Mouse (Mus musculus) gastrocnemius, postnatal 4 days (tissue): ENCODE results near the gene Gadd45a. TPM values are rescaled to one million over a fixed set of nuclear protein-coding genes. Genes with fewer than 3 reads are reported as not detected.
"Not testable (repeated sequence)": the region's sequence is repeated elsewhere in the genome, so short reads cannot be mapped to it uniquely, and the experiment has no call there.

Source experiments
- DNase-seq, 2 experiments: peaks; one replicate each; pipeline ENCODE4 v3.0.0; 2021 to 2022; ENCODE audit warnings: low spot score in 2 of 2, mixed read lengths in 2 of 2
- total RNA-seq, 2 experiments: library from RNA; stranded (reverse); gene quantifications; 2 replicates each; pipeline ENCODE4 v1.2.3; 2021

The Gadd45a gene
- total RNA-seq, 2 experiments from 2014 or later = 31.5 to 35.5 TPM

GRCm38 (mm10) chr6:67019001-67019400 is 18.3 kb downstream of the Gadd45a start:
- DNase-seq = not testable (repeated sequence)

GRCm38 (mm10) chr6:67018365-67018764 is 18.9 kb downstream of the Gadd45a start:
- no peak for DNase-seq

- no peak for DNase-seq
Measured at GRCm38 (mm10) chr6:67016520-67017111, 20.6 kb downstream of the Gadd45a start.

GRCm38 (mm10) chr6:67015739-67016519 is 21.3 kb downstream of the Gadd45a start:
- peak in 1 of 2 experiments; percentile 33 for DNase-seq

- DNase-seq = no peak
Measured at GRCm38 (mm10) chr6:67014679-67015075, 22.6 kb downstream of the Gadd45a start.

DNA sequence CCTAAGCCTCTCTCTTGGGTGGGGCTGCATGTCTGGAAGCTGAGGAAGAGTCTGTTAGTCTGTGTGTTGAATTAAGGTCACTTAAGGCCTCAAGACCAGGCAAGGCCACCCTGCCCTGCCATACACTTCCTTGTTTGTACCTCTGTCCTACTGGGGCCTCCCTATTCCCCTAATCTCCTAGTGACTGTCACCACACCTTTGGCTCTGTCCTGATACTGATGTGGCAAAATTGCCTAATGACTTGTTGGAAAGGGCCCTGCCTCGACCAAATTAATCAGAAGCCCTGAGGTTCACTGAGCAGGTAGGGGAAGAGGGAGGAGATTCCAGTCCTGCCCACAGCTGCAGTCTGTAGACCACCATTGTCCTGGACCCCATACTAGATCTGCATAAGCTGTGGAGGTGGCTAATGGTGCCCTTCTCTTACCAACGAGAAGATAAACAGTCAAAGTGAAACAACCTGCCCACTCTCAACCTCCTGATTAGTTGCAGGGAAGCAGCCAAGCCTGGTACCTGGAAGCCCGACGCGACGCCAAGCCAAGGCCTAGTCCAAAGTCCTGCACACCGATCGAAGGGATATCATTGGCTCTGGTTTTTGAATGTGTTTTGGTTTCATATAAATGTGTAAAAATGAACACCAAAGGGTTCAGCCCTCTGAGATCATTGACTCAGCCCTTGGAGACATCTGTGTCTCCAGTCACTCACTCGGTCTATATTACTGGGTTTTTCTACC is 23.1 kb downstream of the Gadd45a start:
- DNase-seq = no peak

GRCm38 (mm10) chr6:67013293-67013948 is 23.8 kb downstream of the Gadd45a start:
- no peak for DNase-seq

- DNase-seq = no peak
Measured at GRCm38 (mm10) chr6:67011217-67011518, 26.1 kb downstream of the Gadd45a start.

DNA sequence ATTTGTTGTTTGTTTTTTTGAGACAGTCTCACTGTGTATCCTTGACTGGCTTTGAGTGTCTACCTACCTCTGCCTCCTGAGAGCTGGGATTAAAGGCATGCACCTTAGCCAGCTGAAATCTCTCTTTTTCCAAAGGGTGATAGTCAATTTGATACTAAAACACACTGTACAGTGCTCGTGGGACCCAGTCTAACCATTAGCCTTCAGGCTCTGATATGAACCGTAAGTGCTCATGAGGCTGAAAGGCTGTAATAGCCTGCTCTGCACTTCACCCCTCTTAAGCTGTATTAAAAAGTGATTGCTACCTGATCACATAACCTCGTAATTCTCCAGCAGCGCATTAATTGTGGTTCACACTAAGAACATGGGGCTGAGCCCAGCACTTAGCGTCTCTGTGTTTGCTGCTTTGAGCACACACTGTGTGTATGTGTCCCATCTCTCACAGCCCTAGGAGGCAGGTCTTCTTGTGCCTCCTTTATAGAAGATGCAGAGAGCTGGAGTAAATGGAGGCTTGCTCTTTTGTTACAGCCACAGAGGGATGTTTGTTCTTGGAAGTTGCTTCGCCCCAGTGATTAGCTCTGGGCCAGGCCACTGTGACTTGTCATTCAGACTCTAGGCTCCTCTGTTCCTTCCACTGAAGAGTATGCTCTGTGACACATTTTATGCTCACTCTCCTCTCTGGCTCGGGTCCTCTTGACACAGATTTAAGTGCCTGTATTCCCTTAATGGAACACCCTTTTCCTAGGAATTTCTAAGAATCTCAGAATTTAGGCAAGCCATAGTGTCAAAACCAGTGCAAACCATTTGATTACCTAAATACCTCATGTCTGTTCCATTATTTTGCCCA is 26.7 kb downstream of the Gadd45a start:
- DNase-seq = no peak

- DNase-seq = no peak
Measured at GRCm38 (mm10) chr6:67009888-67010287, 27.4 kb downstream of the Gadd45a start.

DNA sequence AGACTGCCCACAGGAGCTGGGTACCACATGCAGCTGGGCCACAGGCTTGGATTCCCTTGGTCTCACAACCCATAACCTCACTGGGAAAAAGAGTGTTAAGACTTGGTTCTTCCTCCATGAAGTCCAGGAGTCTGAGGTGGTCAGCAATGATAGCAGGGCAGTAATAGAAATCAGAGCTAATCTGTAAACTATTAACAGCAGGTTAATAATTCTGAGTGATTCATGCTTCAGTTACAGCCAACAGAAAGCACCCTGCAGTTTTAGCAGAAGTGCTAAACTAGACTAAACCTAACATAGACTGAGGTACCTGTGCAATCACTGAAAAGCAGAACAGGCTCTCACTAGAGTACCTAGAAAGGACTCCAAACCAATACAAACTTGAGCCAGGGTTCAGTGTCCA is 37.5 kb downstream of the Gadd45a start:
- DNase-seq = no peak

GRCm38 (mm10) chr6:66998645-66999044 is 38.6 kb downstream of the Gadd45a start:
- no peak for DNase-seq

DNA sequence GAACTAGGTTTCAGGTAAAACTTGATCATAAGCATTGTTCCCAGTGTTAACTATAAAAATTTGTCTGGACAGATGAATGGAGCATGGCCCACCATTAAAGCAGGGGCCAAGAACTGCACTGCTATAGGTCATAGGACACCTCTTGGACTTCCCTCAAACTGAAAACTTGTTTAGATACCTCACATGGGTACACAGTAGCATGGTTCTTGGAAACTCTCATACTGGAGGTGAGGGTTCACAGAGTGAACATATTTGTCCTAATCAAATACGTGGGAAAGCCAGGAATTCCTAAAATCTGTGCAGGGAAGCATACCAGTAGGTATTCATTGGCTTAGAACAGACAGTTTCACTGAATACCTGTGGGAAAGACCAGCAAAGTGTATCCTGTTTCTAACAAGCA is 41.0 kb downstream of the Gadd45a start:
- no peak for DNase-seq

DNA sequence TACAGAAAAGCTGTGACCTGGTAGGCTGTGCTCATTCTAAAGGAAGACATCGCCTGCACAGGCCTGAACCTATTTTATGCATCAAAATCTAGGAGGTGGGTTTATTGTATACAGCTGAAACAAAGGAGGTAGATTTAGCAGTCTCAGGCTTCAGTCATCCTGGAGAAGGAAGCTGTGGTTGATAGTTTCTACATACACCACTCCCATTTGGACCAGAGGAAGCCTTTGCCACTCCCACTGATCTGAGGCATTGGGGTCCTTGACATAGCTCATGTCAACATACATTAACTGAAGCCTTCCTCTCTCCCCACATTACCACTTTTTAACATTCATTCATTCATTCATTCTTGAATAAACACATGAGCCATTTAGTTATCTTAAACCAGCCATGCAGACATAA is 41.4 kb downstream of the Gadd45a start:
- DNase-seq = no peak

- no peak for DNase-seq
Measured at GRCm38 (mm10) chr6:66994981-66995380, 42.3 kb downstream of the Gadd45a start.

DNA sequence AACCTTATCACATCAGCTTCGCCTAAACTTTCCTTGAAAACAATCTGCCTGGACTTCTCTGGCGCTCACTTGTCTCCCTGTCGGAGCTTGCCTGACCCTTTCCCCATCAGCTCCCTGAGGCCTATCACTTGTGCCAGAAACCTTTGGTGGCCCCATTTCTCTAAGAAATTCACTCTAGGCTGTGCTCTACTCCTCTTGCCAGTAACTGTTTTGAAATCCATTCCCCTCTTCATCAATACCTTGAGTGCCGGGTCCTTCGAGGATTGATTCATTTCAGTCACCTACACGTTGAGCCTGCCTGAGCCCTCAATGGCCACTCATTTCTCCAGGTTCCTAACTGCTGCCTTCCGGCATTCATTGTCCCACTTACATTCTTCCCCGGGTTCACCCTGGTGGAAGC is 44.5 kb downstream of the Gadd45a start:
- DNase-seq = no peak

DNA sequence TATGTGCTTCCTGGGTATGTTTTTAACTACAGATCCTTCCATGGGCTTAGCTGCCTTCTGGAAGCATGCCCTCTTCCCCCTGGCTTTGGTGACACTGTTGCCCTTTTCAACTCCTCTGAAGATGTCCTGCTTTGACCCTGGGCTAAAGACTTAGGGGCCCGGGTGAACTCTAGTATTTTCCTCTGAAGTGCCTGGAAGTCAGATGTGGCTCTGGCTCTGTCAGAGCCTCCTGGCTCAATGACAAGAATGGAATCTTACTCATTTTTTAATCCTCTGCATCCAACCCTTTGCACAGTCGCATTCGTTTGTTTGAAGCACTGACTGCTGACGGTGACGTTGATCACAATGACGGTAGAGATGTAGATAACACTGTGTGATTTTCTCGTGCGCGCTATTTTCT is 45.0 kb downstream of the Gadd45a start:
- peak in 1 of 2 experiments; percentile 25 for DNase-seq

GRCm38 (mm10) chr6:66989518-66989917 is 47.7 kb downstream of the Gadd45a start:
- DNase-seq = no peak

- DNase-seq = no peak
Measured at GRCm38 (mm10) chr6:66989037-66989436, 48.2 kb downstream of the Gadd45a start.

GRCm38 (mm10) chr6:66988363-66988762 is 48.9 kb downstream of the Gadd45a start:
- no peak for DNase-seq

DNA sequence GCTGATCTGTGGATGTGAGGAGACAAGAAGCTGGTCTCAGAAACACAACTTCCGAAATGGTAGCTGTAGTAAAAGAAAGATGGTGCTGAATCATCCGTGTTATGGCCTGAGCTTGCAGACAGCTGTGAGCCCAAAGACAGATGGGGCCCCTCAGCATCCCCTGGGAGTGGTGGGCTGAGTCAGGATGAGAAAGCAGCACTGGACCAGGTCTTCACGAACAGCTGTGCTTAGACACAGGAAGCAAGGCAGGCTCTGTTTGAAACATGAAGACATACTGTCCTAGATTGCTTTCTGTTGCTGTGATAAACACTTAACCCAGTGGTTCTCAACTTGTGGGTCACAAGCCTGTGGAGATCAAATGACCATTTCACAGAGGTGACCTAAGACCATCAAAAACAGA is 49.6 kb downstream of the Gadd45a start:
- peak in 1 of 2 experiments; percentile 67 for DNase-seq
